Mouse (Mus musculus): ENCODE measurements at regions not wholly inside any gene's neighbourhood (a gene's known extent, or its start where the extent isn't known, plus 50 kb on each side); places are given as distances from the start of the nearest gene placed in this dataset.
"Not testable (repeated sequence)": the region's sequence is repeated elsewhere in the genome, so short reads cannot be mapped to it uniquely, and the experiment has no call there.

GRCm38 (mm10) chr8:20285523-20285922 is 77.5 kb downstream of the Gm15319 start:
- not testable (repeated sequence) for H3K9me3 ChIP-seq (ENCODE audit: control insufficient read depth, low read length); H3K36me3 ChIP-seq (ENCODE audit: control insufficient read depth, insufficient read depth, low read length); H3K4me1 ChIP-seq (ENCODE audit: control insufficient read depth, insufficient read depth, low read depth, low read length); H3K27ac ChIP-seq (ENCODE audit: low read depth, low read length); ATAC-seq; H3K4me2 ChIP-seq (ENCODE audit: low read length); H3K9ac ChIP-seq (ENCODE audit: low read depth, low read length); H3K4me3 ChIP-seq (ENCODE audit: low read length); H3K27me3 ChIP-seq (replicated peaks; ENCODE audit: control insufficient read depth, insufficient read depth, low read length)
- 90% methylated on average over 2 of the region's 3 CpGs for WGBS

- H3K4me2 ChIP-seq (ENCODE audit: low read length); H3K4me1 ChIP-seq (ENCODE audit: control insufficient read depth, insufficient read depth, low read depth, low read length); H3K9me3 ChIP-seq (ENCODE audit: control insufficient read depth, low read length); H3K4me3 ChIP-seq (ENCODE audit: low read length); ATAC-seq; H3K27ac ChIP-seq (ENCODE audit: low read depth, low read length); H3K36me3 ChIP-seq (ENCODE audit: control insufficient read depth, insufficient read depth, low read length); H3K27me3 ChIP-seq (replicated peaks; ENCODE audit: control insufficient read depth, insufficient read depth, low read length); H3K9ac ChIP-seq (ENCODE audit: low read depth, low read length): not testable (repeated sequence)
- WGBS: 84% methylated on average over 3 of the region's 6 CpGs
Observed at GRCm38 (mm10) chr8:20284856-20285255, 78.2 kb downstream of the Gm15319 start.

- H3K27ac ChIP-seq (ENCODE audit: low read depth, low read length); H3K4me3 ChIP-seq (ENCODE audit: low read length); H3K9ac ChIP-seq (ENCODE audit: low read depth, low read length); H3K4me2 ChIP-seq (ENCODE audit: low read length); H3K36me3 ChIP-seq (ENCODE audit: control insufficient read depth, insufficient read depth, low read length); ATAC-seq; H3K27me3 ChIP-seq (replicated peaks; ENCODE audit: control insufficient read depth, insufficient read depth, low read length); H3K9me3 ChIP-seq (ENCODE audit: control insufficient read depth, low read length); H3K4me1 ChIP-seq (ENCODE audit: control insufficient read depth, insufficient read depth, low read depth, low read length): not testable (repeated sequence)
- WGBS: no CpG with 5 or more reads among the region's 3 CpGs
Observed at GRCm38 (mm10) chr8:20283141-20283540, 79.9 kb downstream of the Gm15319 start.

GRCm38 (mm10) chr8:20281201-20281887 is 81.7 kb downstream of the Gm15319 start:
- not testable (repeated sequence) for ATAC-seq; H3K27me3 ChIP-seq (replicated peaks; ENCODE audit: control insufficient read depth, insufficient read depth, low read length); H3K4me1 ChIP-seq (ENCODE audit: control insufficient read depth, insufficient read depth, low read depth, low read length); H3K36me3 ChIP-seq (ENCODE audit: control insufficient read depth, insufficient read depth, low read length); H3K9ac ChIP-seq (ENCODE audit: low read depth, low read length); H3K4me3 ChIP-seq (ENCODE audit: low read length); H3K27ac ChIP-seq (ENCODE audit: low read depth, low read length); H3K4me2 ChIP-seq (ENCODE audit: low read length); H3K9me3 ChIP-seq (ENCODE audit: control insufficient read depth, low read length)
- WGBS: 96% methylated on average over 14 of the region's 14 CpGs

- H3K27me3 ChIP-seq (replicated peaks; ENCODE audit: control insufficient read depth, insufficient read depth, low read length); H3K36me3 ChIP-seq (ENCODE audit: control insufficient read depth, insufficient read depth, low read length); ATAC-seq; H3K9me3 ChIP-seq (ENCODE audit: control insufficient read depth, low read length); H3K4me3 ChIP-seq (ENCODE audit: low read length); H3K4me1 ChIP-seq (ENCODE audit: control insufficient read depth, insufficient read depth, low read depth, low read length); H3K27ac ChIP-seq (ENCODE audit: low read depth, low read length); H3K9ac ChIP-seq (ENCODE audit: low read depth, low read length); H3K4me2 ChIP-seq (ENCODE audit: low read length): not testable (repeated sequence)
- 83% methylated on average over 1 of the region's 1 CpGs for WGBS
Observed at GRCm38 (mm10) chr8:20277701-20278100, 85.3 kb downstream of the Gm15319 start.

GRCm38 (mm10) chr8:20276661-20277060 is 86.3 kb downstream of the Gm15319 start:
- H3K4me1 ChIP-seq (ENCODE audit: control insufficient read depth, insufficient read depth, low read depth, low read length); H3K9ac ChIP-seq (ENCODE audit: low read depth, low read length); H3K9me3 ChIP-seq (ENCODE audit: control insufficient read depth, low read length); H3K4me2 ChIP-seq (ENCODE audit: low read length); H3K36me3 ChIP-seq (ENCODE audit: control insufficient read depth, insufficient read depth, low read length); ATAC-seq; H3K27me3 ChIP-seq (replicated peaks; ENCODE audit: control insufficient read depth, insufficient read depth, low read length); H3K4me3 ChIP-seq (ENCODE audit: low read length); H3K27ac ChIP-seq (ENCODE audit: low read depth, low read length): not testable (repeated sequence)
- 87% methylated on average over 1 of the region's 1 CpGs for WGBS

GRCm38 (mm10) chr8:20273844-20274243 is 89.2 kb downstream of the Gm15319 start:
- H3K9me3 ChIP-seq (ENCODE audit: control insufficient read depth, low read length); H3K27ac ChIP-seq (ENCODE audit: low read depth, low read length); H3K36me3 ChIP-seq (ENCODE audit: control insufficient read depth, insufficient read depth, low read length); H3K4me1 ChIP-seq (ENCODE audit: control insufficient read depth, insufficient read depth, low read depth, low read length); ATAC-seq; H3K4me2 ChIP-seq (ENCODE audit: low read length); H3K4me3 ChIP-seq (ENCODE audit: low read length); H3K27me3 ChIP-seq (replicated peaks; ENCODE audit: control insufficient read depth, insufficient read depth, low read length); H3K9ac ChIP-seq (ENCODE audit: low read depth, low read length): not testable (repeated sequence)
- 86% methylated on average over 4 of the region's 5 CpGs for WGBS

- not testable (repeated sequence) for ATAC-seq; H3K9ac ChIP-seq (ENCODE audit: low read depth, low read length); H3K4me3 ChIP-seq (ENCODE audit: low read length); H3K4me1 ChIP-seq (ENCODE audit: control insufficient read depth, insufficient read depth, low read depth, low read length); H3K36me3 ChIP-seq (ENCODE audit: control insufficient read depth, insufficient read depth, low read length); H3K27me3 ChIP-seq (replicated peaks; ENCODE audit: control insufficient read depth, insufficient read depth, low read length); H3K4me2 ChIP-seq (ENCODE audit: low read length); H3K9me3 ChIP-seq (ENCODE audit: control insufficient read depth, low read length); H3K27ac ChIP-seq (ENCODE audit: low read depth, low read length)
- 92% methylated on average over 12 of the region's 14 CpGs for WGBS
Observed at GRCm38 (mm10) chr8:20267520-20268127, 95.4 kb downstream of the Gm15319 start.

- not testable (repeated sequence) for H3K4me2 ChIP-seq (ENCODE audit: low read length); H3K27me3 ChIP-seq (replicated peaks; ENCODE audit: control insufficient read depth, insufficient read depth, low read length); H3K27ac ChIP-seq (ENCODE audit: low read depth, low read length); H3K9me3 ChIP-seq (ENCODE audit: control insufficient read depth, low read length); H3K36me3 ChIP-seq (ENCODE audit: control insufficient read depth, insufficient read depth, low read length); H3K4me3 ChIP-seq (ENCODE audit: low read length); H3K4me1 ChIP-seq (ENCODE audit: control insufficient read depth, insufficient read depth, low read depth, low read length); ATAC-seq; H3K9ac ChIP-seq (ENCODE audit: low read depth, low read length)
- WGBS: 94% methylated on average over 3 of the region's 3 CpGs
Observed at GRCm38 (mm10) chr8:20266776-20267175, 96.2 kb downstream of the Gm15319 start.
